Mouse (Mus musculus) MEL (cell line): ENCODE measurements at regions not wholly inside any gene's neighbourhood (a gene's known extent, or its start where the extent isn't known, plus 50 kb on each side); places are given as distances from the start of the nearest gene placed in this dataset.

Source experiments
- CTCF ChIP-seq, 3 experiments: IDR thresholded peaks in 2 of 3; conservative IDR thresholded peaks in 1 of 3; 2 replicates each; pipeline ENCODE4 v1.5.1; 2011 to 2012; ENCODE audit warnings: low read length in 3 of 3, low read depth in 2 of 3, mild to moderate bottlenecking in 2 of 3, improper control_type of control experiment in 1 of 3, inconsistent platforms in 1 of 3, mixed read lengths in 1 of 3, moderate library complexity in 1 of 3; ENCODE audit not compliant: control insufficient read depth in 1 of 3, insufficient read depth in 1 of 3, poor library complexity in 1 of 3, severe bottlenecking in 1 of 3
- EP300 ChIP-seq, 2 experiments: IDR thresholded peaks; 2 replicates each; pipeline ENCODE4 v1.6.1; 2011; ENCODE audit warnings: improper control_type of control experiment in 2 of 2, low read length in 2 of 2, low read depth in 1 of 2, mild to moderate bottlenecking in 1 of 2
- MAFK ChIP-seq: IDR thresholded peaks from 2 replicates; pipeline ENCODE4 v1.6.1; 2011; ENCODE audit warnings: low read depth, mild to moderate bottlenecking, low read length, improper control_type of control experiment, borderline replicate concordance
- NELFE ChIP-seq: IDR thresholded peaks from 2 replicates; pipeline ENCODE4 v1.6.1; 2011; ENCODE audit warnings: low read depth, low read length, improper control_type of control experiment
- NRF1 ChIP-seq: IDR thresholded peaks from 2 replicates; pipeline ENCODE4 v1.6.1; 2014; ENCODE audit warnings: low read depth, mild to moderate bottlenecking, inconsistent platforms, low read length, improper control_type of control experiment, moderate library complexity; ENCODE audit not compliant: poor library complexity, insufficient read depth, severe bottlenecking
- RAD21 ChIP-seq: IDR thresholded peaks from 2 replicates; pipeline ENCODE4 v1.6.1; 2011; ENCODE audit warnings: mild to moderate bottlenecking, low read depth, low read length, improper control_type of control experiment
- USF1 ChIP-seq: IDR thresholded peaks from 2 replicates; pipeline ENCODE4 v1.6.1; 2014; ENCODE audit warnings: low read depth, mild to moderate bottlenecking, inconsistent platforms, low read length, improper control_type of control experiment, moderate library complexity
- ZNF384 ChIP-seq: IDR thresholded peaks from 2 replicates; pipeline ENCODE4 v1.6.1; 2012; ENCODE audit warnings: low read depth, mild to moderate bottlenecking, inconsistent platforms, low read length, improper control_type of control experiment

GRCm38 (mm10) chr13:78977224-78977780 is 777.7 kb upstream of the Nr2f1 start:
- no peak for TF ChIP-seq CTCF (IDR thresholded peaks at IDR 0.05 in 2 of 3, conservative IDR thresholded peaks at IDR 0.05 in 1 of 3; ENCODE audit: control insufficient read depth in 1 of 3, insufficient read depth in 1 of 3, low read depth in 2 of 3, low read length in 3 of 3, poor library complexity in 1 of 3, severe bottlenecking in 1 of 3)
- TF ChIP-seq NELFE = no peak
- no peak for TF ChIP-seq NRF1
- no peak for TF ChIP-seq USF1
- TF ChIP-seq ZNF384 = no peak
- no peak for TF ChIP-seq RAD21
- TF ChIP-seq EP300 (IDR thresholded peaks at IDR 0.05; ENCODE audit: low read depth in 1 of 2, low read length in 2 of 2) = no peak
- TF ChIP-seq MAFK = no peak
